Mouse (Mus musculus) forebrain, embryonic 15.5 days (tissue): Measurements from ENCODE around the gene Pld5. TPM values are rescaled to one million over a fixed set of nuclear protein-coding genes. Genes with fewer than 3 reads are reported as not detected.
"Not testable (repeated sequence)": the region's sequence is repeated elsewhere in the genome, so short reads cannot be mapped to it uniquely, and the experiment has no call there.

ENCODE experiments used
- ATAC-seq: fragments of 200-750 bp; cut with Nextera tagmentation; replicated peaks from 2 replicates; pipeline ENCODE4 v1.8.0; 2017; ENCODE audit warnings: mild to moderate bottlenecking, moderate TSS enrichment, moderate library complexity
- H3K27ac ChIP-seq: fragments of 300-500 bp; sonication (generic); replicated peaks from 2 replicates; pipeline ENCODE4 v1.5.1; 2015; ENCODE audit warnings: mild to moderate bottlenecking, inconsistent platforms
- H3K27me3 ChIP-seq: fragments of 300-500 bp; sonication (generic); 2 replicates; pipeline ENCODE4 v1.6.1; 2015; ENCODE audit warnings: inconsistent platforms
- H3K36me3 ChIP-seq: fragments of 300-500 bp; sonication (generic); 2 replicates; pipeline ENCODE4 v1.6.1; 2015; ENCODE audit warnings: mild to moderate bottlenecking, inconsistent platforms
- H3K4me1 ChIP-seq: fragments of 300-500 bp; sonication (generic); 2 replicates; pipeline ENCODE4 v1.6.1; 2015; ENCODE audit warnings: inconsistent platforms
- H3K4me2 ChIP-seq: fragments of 300-500 bp; sonication (generic); replicated peaks from 2 replicates; pipeline ENCODE4 v1.6.1; 2015; ENCODE audit warnings: mild to moderate bottlenecking, inconsistent platforms
- H3K4me3 ChIP-seq: fragments of 300-500 bp; sonication (generic); 2 replicates; pipeline ENCODE4 v1.5.1; 2015; ENCODE audit warnings: mild to moderate bottlenecking, inconsistent platforms
- H3K9ac ChIP-seq: fragments of 300-500 bp; sonication (generic); replicated peaks from 2 replicates; pipeline ENCODE4 v1.6.1; 2015; ENCODE audit warnings: mild to moderate bottlenecking, inconsistent platforms
- H3K9me3 ChIP-seq: fragments of 300-500 bp; sonication (generic); 2 replicates; pipeline ENCODE4 v1.6.1; 2016; ENCODE audit warnings: inconsistent platforms
- WGBS: fragments of 180-500 bp; shearing (Covaris S2); methylation state at CpG from one replicate; pipeline ENCODE4 v1.1.7; 2015; ENCODE audit warnings: mixed read lengths; 5-methylcytosine and 5-hydroxymethylcytosine counted together
- polyA plus RNA-seq: library from polyadenylated mRNA; unstranded; fragments of >200 nt; fragmentation: Nextera tagmentation; extraction: Ambion mirVana; gene quantifications from 2 replicates; pipeline ENCODE4 v1.2.1, GENCODE M21; 2015

Gene Pld5
- polyA plus RNA-seq, 1 experiment from 2014 or later = 1.2 TPM

DNA sequence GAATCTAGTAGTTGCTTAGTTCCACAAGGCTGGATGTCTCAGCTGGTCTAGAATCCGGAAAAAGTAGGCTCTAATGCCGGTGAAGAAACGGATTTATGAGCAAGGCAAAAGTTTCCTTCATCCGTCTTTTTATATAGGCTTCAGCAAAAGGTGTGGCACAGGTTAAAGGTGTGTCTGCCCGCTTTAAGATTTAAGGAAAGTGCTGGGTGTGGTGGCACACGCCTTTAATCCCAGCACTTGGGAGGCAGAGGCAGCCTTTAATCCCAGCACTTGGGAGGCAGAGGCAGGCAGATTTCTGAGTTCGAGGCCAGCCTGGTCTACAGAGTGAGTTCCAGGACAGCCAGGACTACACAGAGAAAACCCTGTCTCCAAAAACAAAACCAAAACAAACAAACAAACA lies 296.1 kb downstream of the Pld5 start, which contains the start of gene Rbm8a2:
TSS of gene Rbm8a2 (minus strand) at position 101 of the 400 bp plus-strand sequence.
- H3K36me3 ChIP-seq, ATAC-seq, H3K27me3 ChIP-seq, H3K9ac ChIP-seq, H3K4me2 ChIP-seq, H3K9me3 ChIP-seq, H3K4me3 ChIP-seq, H3K4me1 ChIP-seq, H3K27ac ChIP-seq: not testable (repeated sequence)
- 94% methylated on average over 7 of the region's 7 CpGs for WGBS

DNA sequence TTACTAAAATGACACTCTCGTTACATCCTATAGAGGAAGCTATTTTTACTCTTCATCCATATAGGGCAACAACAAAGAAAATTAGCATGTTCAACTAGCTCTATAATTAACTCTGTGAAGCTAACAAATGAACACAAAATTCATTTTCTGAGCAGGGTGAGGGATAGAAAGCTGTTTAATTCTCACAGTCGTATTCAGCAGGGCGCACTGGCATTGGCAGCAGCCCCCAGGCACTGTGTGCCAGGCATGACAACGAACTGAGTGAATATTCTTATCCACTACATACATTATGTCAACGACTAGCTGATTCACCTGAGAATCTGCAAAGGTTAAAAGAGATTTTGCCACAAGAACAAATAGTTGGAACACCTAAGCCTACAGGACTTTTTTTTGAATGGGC lies 304.4 kb downstream of the Pld5 start:
- 28% methylated on average over 5 of the region's 5 CpGs for WGBS
- Histone ChIP-seq H3K4me3 (no peak overlapping the region), H3K9me3 (no peaks in the 10 kb centered on the region), H3K27ac (no peak overlapping the region), H3K4me2 (no peak overlapping the region), H3K4me1 (peaks cover 5% of the 10 kb centered on the region; the same call in 1 of the 2 replicates), H3K27me3 (no peaks in the 10 kb centered on the region), H3K9ac (no peak overlapping the region), H3K36me3 (no peaks in the 10 kb centered on the region)
- peak; percentile 77; the same call in 1 of the 2 replicates for ATAC-seq

DNA sequence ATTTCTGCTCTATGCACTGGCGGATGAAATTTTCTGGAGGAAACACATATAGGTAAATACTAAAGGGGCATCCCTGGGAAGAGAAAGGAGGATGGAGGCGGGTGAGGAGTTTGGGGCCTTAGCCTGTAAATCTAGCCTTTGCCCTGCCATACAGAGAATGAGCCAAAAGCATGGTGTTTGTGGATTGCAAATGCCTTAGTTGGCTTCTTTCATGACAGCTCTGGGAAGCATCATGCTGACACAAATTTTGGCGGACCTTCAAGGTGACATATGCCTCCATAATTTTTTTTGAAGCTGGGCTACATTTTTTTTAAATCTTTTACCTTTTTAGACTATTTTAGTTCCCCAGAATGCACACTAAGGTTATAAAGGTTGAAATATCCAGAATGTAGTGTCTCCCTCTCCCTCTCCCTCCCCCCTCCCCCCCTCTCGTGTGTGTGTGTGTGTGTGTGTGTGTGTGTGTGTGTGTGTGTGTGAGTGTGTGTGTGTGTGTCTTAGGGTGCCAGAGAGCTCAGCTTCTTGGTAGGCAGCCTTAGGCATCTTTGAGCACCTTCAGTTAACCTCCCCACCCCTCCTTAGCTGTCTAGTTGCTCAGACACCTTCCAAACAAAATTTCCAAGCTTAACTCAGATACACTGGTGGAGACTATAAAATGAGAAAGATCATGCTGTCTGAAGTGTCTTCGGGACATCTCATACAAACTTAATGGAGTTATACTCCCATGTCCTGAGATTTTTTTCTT lies 307.9 kb downstream of the Pld5 start:
- Histone ChIP-seq H3K4me2 (no peak overlapping the region), H3K27me3 (no peaks in the 10 kb centered on the region), H3K9me3 (no peaks in the 10 kb centered on the region), H3K4me1 (peaks cover 5% of the 10 kb centered on the region; the same call in 1 of the 2 replicates), H3K9ac (no peak overlapping the region), H3K36me3 (no peaks in the 10 kb centered on the region), H3K4me3 (no peak overlapping the region), H3K27ac (no peak overlapping the region)
- no peak for ATAC-seq
- 89% methylated on average over 5 of the region's 5 CpGs for WGBS

DNA sequence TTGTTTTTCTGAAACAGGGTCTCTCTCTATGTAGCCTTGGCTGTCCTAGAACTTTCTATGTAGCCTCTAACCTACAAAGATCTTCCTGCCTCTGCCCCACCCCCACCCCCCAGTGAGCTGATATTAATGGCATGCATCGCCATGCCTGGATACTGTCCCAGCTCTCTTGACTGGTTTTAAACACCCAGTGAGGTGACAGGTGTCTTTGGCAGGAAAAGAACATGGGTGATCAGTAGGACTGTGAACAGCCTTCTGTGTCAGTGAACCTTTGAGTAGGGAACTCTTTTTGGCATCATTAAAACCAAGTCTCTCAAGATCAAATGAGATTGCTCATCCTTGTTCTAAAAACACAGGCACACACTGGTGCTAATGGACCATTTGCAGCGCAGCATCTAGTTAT lies 313.3 kb downstream of the Pld5 start:
- H3K36me3 ChIP-seq = no peaks in the 10 kb centered on the region
- no peaks in the 10 kb centered on the region for H3K9me3 ChIP-seq
- 78% methylated on average over 2 of the region's 2 CpGs for whole genome bisulfite sequencing
- H3K27ac ChIP-seq = no peak overlapping the region
- H3K4me2 ChIP-seq = no peak overlapping the region
- no peaks in the 10 kb centered on the region for H3K4me1 ChIP-seq
- no peak overlapping the region for H3K4me3 ChIP-seq
- H3K9ac ChIP-seq = no peak overlapping the region
- H3K27me3 ChIP-seq = no peaks in the 10 kb centered on the region
- ATAC-seq = no peak

DNA sequence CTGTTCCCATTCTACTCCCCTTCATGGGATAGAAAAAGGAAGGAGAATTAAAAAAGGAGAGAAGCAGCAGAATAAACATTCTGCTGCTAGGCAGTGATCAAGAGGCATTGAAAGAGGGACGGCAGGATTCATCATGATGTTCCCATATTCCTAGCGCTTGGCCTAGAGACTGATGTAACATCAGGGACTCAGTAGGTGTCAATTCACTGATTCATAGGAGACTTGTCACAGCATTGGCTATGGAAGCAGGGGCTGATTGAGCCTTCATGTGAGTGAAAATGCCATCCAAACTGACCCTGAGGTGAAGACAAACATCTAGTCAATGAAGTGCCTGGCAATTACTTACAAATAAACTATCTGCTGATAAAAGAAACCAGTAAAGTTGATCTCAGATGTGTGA lies 324.3 kb downstream of the Pld5 start:
- no peak overlapping the region for H3K4me2 ChIP-seq
- H3K9ac ChIP-seq = no peak overlapping the region
- H3K36me3 ChIP-seq = no peaks in the 10 kb centered on the region
- H3K27ac ChIP-seq = no peak overlapping the region
- no peaks in the 10 kb centered on the region for H3K4me1 ChIP-seq
- H3K9me3 ChIP-seq = no peaks in the 10 kb centered on the region
- WGBS = 87% methylated on average over 2 of the region's 2 CpGs
- H3K4me3 ChIP-seq = no peak overlapping the region
- ATAC-seq = no peak
- no peaks in the 10 kb centered on the region for H3K27me3 ChIP-seq

DNA sequence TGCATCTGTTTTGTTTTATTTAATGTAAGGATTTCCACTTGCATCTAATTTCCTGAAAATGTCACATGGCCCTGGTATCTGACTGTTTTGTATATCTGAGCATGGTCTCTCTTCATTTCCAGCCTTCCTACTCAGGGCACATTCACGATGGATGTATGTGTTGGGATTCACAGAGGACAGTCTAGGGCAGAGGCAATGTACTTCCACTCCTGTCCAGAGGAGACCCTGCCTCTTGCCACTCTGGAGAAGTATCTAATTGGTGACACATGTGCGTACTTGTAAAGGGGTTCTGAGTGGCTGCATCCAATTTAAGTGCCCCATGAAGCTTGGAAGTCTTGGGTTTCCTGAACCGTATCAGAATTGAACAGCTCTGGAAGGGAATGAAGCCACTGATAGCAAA lies 324.7 kb downstream of the Pld5 start:
- Histone ChIP-seq H3K4me3 (no peak overlapping the region), H3K27me3 (no peaks in the 10 kb centered on the region), H3K4me1 (no peaks in the 10 kb centered on the region), H3K27ac (no peak overlapping the region), H3K9ac (no peak overlapping the region), H3K36me3 (no peaks in the 10 kb centered on the region), H3K4me2 (no peak overlapping the region), H3K9me3 (no peaks in the 10 kb centered on the region)
- ATAC-seq = no peak
- 91% methylated on average over 3 of the region's 3 CpGs for WGBS

DNA sequence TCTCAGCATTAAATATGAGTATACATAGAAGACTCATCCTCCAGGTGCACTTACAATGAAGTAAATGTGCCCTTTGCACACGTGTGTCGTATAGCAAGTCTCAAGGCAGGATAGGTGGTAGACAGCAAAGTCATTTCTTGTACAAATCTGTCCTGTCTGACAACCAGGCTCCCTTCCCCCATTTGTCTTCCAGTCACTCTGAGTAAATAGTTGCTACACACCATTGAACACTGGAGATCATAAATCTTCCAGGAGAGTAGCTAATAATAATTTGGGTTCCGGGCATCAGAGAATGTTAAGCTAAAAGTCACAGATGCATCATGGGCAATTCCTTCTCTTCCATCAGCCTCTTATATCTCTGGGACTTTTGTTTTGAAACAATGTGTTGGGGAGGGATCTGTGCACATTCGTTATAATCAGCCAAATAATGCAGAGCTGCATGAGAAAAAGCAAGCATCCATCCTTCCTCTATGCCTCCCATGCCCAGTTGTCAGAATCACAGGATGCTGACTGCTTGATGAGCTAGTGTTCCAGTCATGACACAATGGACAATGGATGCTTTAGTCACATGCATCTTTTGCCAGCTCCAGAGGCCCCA lies 328.3 kb downstream of the Pld5 start:
- no peak overlapping the region for H3K4me2 ChIP-seq
- H3K36me3 ChIP-seq = no peaks in the 10 kb centered on the region
- H3K4me3 ChIP-seq = no peak overlapping the region
- WGBS = 71% methylated on average over 4 of the region's 4 CpGs
- H3K27ac ChIP-seq = no peak overlapping the region
- no peak overlapping the region for H3K9ac ChIP-seq
- no peaks in the 10 kb centered on the region for H3K4me1 ChIP-seq
- no peaks in the 10 kb centered on the region for H3K27me3 ChIP-seq
- no peaks in the 10 kb centered on the region for H3K9me3 ChIP-seq
- ATAC-seq = no peak

DNA sequence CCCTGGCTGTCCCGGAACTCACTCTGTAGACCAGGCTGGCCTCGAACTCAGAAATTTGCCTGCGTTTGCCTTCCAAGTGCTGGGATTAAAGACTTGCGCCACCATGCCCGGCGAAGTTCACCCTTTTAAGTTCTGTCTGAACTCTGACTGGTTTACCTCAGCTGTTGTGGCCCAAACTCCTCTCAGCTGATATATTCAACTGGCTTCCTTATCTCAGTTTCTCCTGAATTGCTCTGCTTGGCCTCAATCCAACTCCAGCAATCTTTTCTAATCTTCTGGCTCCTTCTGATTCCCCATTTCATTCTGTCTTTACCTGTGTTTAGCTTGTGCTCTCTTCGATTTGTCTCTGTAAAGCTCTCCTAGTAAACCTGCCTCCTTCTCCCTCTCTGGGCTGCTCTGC lies 331.9 kb downstream of the Pld5 start:
- no peaks in the 10 kb centered on the region for H3K27me3 ChIP-seq
- H3K36me3 ChIP-seq = no peaks in the 10 kb centered on the region
- WGBS = 93% methylated on average over 7 of the region's 7 CpGs
- no peak overlapping the region for H3K9ac ChIP-seq
- ATAC-seq = no peak
- H3K4me2 ChIP-seq = no peak overlapping the region
- H3K9me3 ChIP-seq = no peaks in the 10 kb centered on the region
- no peaks in the 10 kb centered on the region for H3K4me1 ChIP-seq
- no peak overlapping the region for H3K27ac ChIP-seq
- no peak overlapping the region for H3K4me3 ChIP-seq

DNA sequence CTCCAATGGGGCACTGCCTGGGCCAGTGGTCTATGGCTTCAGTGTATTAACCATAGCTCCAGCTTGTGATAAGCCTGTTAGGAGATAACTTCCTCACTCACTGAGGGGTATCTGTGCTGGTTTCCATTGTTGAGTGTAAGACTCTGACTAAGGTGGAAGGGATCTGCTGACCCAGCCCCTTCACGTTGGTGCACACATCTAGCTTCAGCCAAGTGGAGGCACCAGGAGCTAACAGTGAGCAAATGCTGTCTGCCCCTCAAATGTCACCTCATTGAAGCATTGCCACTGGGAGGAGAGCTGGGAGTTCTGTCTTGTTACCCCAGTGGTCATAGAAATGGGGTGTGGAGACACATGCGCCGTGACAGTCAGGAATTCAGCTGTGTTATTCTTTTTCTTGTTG lies 336.4 kb downstream of the Pld5 start:
- Histone ChIP-seq H3K4me3 (no peak overlapping the region), H3K4me1 (no peaks in the 10 kb centered on the region)
- WGBS = 73% methylated on average over 3 of the region's 3 CpGs

DNA sequence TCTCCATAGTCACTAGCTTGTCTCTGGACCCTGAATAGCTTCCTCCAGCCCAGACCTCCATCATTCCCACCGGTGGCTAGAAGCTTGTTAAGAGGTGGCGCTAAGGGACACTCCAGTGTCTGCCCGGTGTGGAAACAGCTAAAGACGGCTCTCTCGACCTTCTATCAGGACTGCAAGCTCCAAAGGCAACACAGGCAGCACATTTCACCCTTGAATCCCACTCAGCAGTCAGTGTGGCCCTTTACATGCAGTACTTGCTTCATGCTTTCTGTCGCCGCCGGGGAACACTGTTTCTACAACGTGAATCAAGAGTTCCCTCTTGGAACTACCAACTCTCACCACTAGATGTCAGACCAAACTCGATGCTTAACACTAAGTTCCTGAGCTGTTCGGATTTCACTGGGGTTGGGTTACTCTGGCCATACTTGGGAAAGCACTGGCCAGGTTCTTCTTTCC lies 338.8 kb downstream of the Pld5 start:
- WGBS = 7% methylated on average over 11 of the region's 11 CpGs
- Histone ChIP-seq H3K27ac (no peak overlapping the region), H3K4me2 (peak overlapping the region; percentile 38), H3K9ac (no peak overlapping the region), H3K4me1 (no peaks in the 10 kb centered on the region), H3K27me3 (no peaks in the 10 kb centered on the region), H3K36me3 (no peaks in the 10 kb centered on the region), H3K4me3 (no peak overlapping the region), H3K9me3 (no peaks in the 10 kb centered on the region)
- ATAC-seq = peak; percentile 83

More for the DNA sequence above, 336.4 kb downstream of the Pld5 start:
- H3K9me3 ChIP-seq = no peaks in the 10 kb centered on the region
- no peak overlapping the region for H3K4me2 ChIP-seq
- no peak for ATAC-seq
- H3K27me3 ChIP-seq = no peaks in the 10 kb centered on the region
- no peak overlapping the region for H3K9ac ChIP-seq
- H3K27ac ChIP-seq = no peak overlapping the region
- H3K36me3 ChIP-seq = no peaks in the 10 kb centered on the region

DNA sequence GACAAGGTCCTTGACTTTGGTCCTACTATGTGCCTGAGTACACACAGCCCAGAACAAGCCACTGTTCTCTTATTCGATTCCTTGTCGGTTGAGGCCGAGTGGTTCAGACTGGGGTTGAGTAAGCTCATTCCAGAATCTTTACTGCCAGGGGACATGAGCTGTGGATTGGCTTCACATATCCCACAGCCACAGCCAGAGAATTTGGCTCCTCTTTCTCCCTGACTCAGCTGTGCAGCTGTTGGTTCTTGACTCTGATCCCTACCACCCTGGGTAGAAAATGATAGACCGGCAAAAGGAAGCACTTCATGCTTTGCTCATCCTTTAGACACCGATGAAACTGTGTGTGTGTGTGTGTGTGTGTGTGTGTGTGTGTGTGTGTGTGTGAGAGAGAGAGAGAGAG lies 343.7 kb downstream of the Pld5 start:
- 92% methylated on average over 5 of the region's 5 CpGs for WGBS
- H3K4me1 ChIP-seq = no peaks in the 10 kb centered on the region
- H3K4me3 ChIP-seq = no peak overlapping the region
- ATAC-seq = no peak
- H3K27ac ChIP-seq = no peak overlapping the region
- H3K4me2 ChIP-seq = no peak overlapping the region
- no peaks in the 10 kb centered on the region for H3K27me3 ChIP-seq
- H3K9ac ChIP-seq = no peak overlapping the region
- H3K36me3 ChIP-seq = no peaks in the 10 kb centered on the region
- no peaks in the 10 kb centered on the region for H3K9me3 ChIP-seq

DNA sequence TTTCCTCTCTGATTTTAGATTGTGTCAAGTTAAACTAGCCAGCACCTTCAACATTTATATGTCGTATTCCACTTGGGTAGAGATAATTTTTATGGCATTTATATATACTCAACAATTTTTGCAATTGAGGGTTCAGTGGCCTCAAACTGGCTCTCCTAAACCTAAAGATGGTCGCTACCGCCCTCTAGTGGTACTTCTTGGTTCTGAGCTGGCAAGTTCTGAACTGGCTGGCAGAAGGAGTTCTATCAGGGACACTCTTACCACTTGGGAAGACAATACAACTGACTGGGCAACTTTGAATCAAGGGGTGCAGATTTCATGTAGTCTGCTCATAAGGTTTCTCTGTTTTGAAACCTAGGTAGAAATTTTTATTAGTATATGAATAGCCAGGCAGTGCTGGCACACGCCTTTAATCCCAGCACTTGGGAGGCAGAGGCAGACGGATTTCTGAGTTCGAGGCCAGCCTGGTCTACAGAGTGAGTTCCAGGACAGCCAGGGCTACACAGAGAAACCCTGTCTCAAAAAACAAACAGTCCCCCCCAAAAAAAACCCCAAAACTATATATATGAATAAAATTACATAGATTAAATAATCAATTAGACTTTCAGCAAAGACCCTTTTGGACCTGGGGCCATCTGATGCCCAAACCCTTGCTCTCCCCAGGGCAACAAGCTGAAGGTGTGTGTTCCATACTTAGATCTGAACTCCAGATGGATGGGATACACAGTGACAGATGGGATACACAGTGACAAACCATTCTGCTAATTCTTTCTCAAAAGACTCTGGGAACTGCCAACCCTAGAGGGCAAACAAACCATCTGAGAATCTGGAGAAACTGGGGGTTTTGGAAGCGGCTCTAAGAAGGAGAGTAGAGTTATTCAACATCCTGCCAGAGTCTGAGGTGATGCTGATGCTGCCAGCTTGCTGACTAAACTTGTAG lies 351.0 kb downstream of the Pld5 start:
- peak; percentile 54; the same call in 1 of the 2 replicates for ATAC-seq
- no peak overlapping the region for H3K27ac ChIP-seq
- no peaks in the 10 kb centered on the region for H3K4me1 ChIP-seq
- no peak overlapping the region for H3K4me2 ChIP-seq
- no peaks in the 10 kb centered on the region for H3K9me3 ChIP-seq
- no peaks in the 10 kb centered on the region for H3K36me3 ChIP-seq
- H3K4me3 ChIP-seq = no peak overlapping the region
- WGBS = 48% methylated on average over 7 of the region's 7 CpGs
- no peaks in the 10 kb centered on the region for H3K27me3 ChIP-seq
- H3K9ac ChIP-seq = no peak overlapping the region
